Mouse (Mus musculus): ENCODE data around the gene Cnot11.
"Not testable (repeated sequence)": the region's sequence is repeated elsewhere in the genome, so short reads cannot be mapped to it uniquely, and the experiment has no call there.

The Cnot11 gene

GRCm38 (mm10) chr1:39581215-39581614 is 46.4 kb downstream of the Cnot11 start:
- no peak for DNase-seq

GRCm38 (mm10) chr1:39583173-39583572 is 48.4 kb downstream of the Cnot11 start:
- no peak for DNase-seq

- no peak for DNase-seq
Measured at GRCm38 (mm10) chr1:39585416-39585815, 50.6 kb downstream of the Cnot11 start.

GRCm38 (mm10) chr1:39590193-39590592 is 55.4 kb downstream of the Cnot11 start:
- DNase-seq, result no peak

- not testable (repeated sequence) for DNase-seq
Measured at GRCm38 (mm10) chr1:39591557-39591956, 56.8 kb downstream of the Cnot11 start.

- no peak for DNase-seq
Measured at GRCm38 (mm10) chr1:39592090-39592489, 57.3 kb downstream of the Cnot11 start.

- no peak for DNase-seq
Measured at GRCm38 (mm10) chr1:39593836-39594235, 59.0 kb downstream of the Cnot11 start.
